Mouse (Mus musculus): ENCODE data around the gene Agpat3. TPM values are rescaled to one million over a fixed set of nuclear protein-coding genes. Genes with fewer than 3 reads are reported as not detected.

Gene Agpat3
- polyA plus RNA-seq, 1 experiment from 2014 or later, result 54.1 TPM

DNA sequence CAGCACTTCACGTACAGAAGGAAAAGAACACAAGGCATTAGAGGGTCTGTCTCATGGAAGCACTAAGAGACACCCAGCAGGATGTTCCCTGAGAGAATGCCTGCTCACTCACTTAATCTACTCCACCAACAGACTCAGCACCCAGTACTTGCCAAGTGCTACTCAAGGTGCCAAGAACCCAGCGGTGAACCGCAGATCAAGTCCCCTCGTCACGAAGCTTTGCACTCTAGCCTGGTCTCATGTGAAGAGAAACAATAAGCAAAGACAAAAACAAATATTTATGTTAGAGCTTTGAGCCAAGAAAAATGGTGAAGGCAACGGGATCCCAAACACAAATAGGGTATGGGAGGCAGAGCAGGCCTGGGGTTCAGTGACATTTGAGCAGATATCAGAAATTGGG lies 113.4 kb downstream of the Agpat3 start:
- Histone ChIP-seq H3K27me3 (no peaks in the 10 kb centered on the region), H3K4me1 (peaks cover 11% of the 10 kb centered on the region), H3K9me3 (no peaks in the 10 kb centered on the region), H3K9ac (no peak overlapping the region), H3K27ac (no peak overlapping the region), H3K36me3 (no peaks in the 10 kb centered on the region), H3K4me3 (no peak overlapping the region), H3K4me2 (replicated peaks) (no peak overlapping the region)
- WGBS, result 85% methylated on average over 6 of the region's 6 CpGs
- no peak for ATAC-seq (ENCODE audit: insufficient number of reproducible peaks, insufficient read depth, low FRiP score, low TSS enrichment)

DNA sequence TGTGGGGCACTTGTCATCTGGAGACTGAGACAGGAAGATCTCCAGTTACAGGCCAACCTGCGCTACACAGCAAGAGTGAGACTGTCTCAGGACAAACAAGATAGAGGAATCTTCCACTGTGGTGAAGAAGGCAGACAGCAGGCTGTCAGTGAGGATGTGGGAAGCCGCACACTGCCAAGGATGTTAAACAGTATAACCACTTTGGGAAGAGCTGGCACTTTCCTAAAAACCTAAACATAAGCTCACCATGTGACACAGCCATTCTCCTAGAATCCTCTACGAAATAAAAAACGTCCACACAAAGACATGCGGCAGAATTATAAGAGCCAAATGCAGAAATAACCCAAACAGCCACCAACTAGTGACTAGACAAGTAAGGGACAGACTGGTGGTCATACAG lies 114.0 kb downstream of the Agpat3 start:
- Histone ChIP-seq H3K4me1 (peaks cover 6% of the 10 kb centered on the region), H3K4me2 (replicated peaks) (no peak overlapping the region), H3K27ac (no peak overlapping the region), H3K4me3 (no peak overlapping the region), H3K9ac (no peak overlapping the region), H3K27me3 (no peaks in the 10 kb centered on the region), H3K9me3 (no peaks in the 10 kb centered on the region), H3K36me3 (no peaks in the 10 kb centered on the region)
- 96% methylated on average over 5 of the region's 5 CpGs for WGBS
- no peak for ATAC-seq (ENCODE audit: insufficient number of reproducible peaks, insufficient read depth, low FRiP score, low TSS enrichment)

DNA sequence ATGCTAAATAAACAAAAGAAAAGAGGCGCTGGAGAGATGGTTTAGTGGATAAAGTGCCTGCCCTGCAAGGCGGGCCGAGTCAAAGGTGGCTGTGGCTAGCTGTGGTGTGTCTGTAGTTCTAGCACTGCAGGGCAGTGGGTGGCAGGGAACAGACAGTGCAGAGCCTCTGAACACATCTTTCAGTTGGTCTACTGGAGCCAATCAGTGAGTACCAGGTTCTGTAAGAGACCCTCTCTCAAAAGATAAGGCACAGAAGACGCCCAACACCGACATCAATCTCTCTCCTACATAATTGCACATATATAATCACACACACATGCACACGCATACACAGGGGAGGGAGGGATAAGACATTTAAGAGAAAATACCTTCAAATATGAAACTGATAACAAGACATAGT lies 114.5 kb downstream of the Agpat3 start:
- Histone ChIP-seq H3K9me3 (no peaks in the 10 kb centered on the region), H3K4me1 (peaks cover under 1% of the 10 kb centered on the region), H3K27ac (no peak overlapping the region), H3K4me3 (no peak overlapping the region), H3K36me3 (no peaks in the 10 kb centered on the region), H3K27me3 (no peaks in the 10 kb centered on the region), H3K4me2 (replicated peaks) (no peak overlapping the region), H3K9ac (no peak overlapping the region)
- no peak for ATAC-seq (ENCODE audit: insufficient number of reproducible peaks, insufficient read depth, low FRiP score, low TSS enrichment)
- 91% methylated on average over 6 of the region's 6 CpGs for WGBS

DNA sequence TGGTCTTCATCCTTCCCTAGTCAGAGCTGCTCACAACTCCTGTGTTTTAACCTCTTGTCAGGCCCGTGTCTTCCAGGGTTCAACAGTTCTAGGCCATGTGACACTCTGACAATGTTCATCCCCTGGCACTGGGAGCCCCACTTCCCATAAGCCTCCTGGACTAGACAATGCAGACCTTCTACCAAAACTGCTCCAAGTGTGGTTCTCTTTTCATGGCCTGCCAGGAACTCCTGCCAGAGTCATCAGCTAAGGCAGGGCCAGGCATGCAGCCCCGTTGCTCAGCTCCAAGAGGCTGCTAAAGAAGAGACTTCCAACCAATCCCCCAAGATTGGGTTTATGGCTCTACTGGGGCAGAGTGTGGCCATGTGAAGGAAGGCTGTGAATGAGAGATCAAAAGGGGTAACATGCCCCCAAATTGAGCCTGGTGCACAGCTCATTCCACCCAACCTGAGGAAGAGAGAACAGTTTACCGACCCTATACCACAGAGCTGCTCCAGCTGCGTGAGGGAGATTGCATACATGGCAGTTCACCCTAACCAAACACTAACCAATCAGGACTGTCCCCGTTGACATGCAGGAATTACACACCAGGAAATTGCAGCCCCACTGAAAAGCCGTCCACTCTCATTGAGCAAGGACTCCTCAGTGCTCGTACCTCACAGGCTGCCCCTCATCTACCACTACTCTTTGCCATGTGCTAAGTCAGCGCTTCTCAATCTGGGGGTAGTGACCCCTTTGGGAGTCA lies 115.2 kb downstream of the Agpat3 start:
- Histone ChIP-seq H3K27me3 (no peaks in the 10 kb centered on the region), H3K36me3 (no peaks in the 10 kb centered on the region), H3K4me1 (no peaks in the 10 kb centered on the region), H3K27ac (no peak overlapping the region), H3K9ac (no peak overlapping the region), H3K4me2 (replicated peaks) (no peak overlapping the region), H3K9me3 (no peaks in the 10 kb centered on the region), H3K4me3 (no peak overlapping the region)
- 84% methylated on average over 8 of the region's 8 CpGs for WGBS
- ATAC-seq (ENCODE audit: insufficient number of reproducible peaks, insufficient read depth, low FRiP score, low TSS enrichment), result no peak

DNA sequence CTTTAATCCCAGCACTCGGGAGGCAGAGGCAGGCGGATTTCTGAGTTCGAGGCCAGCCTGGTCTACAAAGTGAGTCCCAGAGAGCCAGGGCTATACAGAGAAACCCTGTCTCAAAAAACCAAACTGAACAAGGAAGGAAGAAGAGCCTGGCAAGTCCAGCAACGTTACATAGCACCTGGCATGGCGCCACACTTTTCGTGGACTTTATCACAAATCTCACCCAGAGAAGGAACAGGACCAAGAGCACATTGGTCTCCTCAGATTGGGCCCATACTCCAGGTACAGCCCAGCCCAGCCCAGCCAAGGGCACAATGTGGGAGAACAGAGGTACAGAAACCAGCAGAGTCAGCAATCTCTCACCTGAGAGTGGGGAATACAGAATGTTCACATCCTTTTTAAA lies 118.5 kb downstream of the Agpat3 start:
- no peak overlapping the region for H3K4me2 ChIP-seq (replicated peaks)
- no peak overlapping the region for H3K27ac ChIP-seq
- ATAC-seq (ENCODE audit: insufficient number of reproducible peaks, insufficient read depth, low FRiP score, low TSS enrichment), result no peak
- no peaks in the 10 kb centered on the region for H3K9me3 ChIP-seq
- no peak overlapping the region for H3K4me3 ChIP-seq
- H3K9ac ChIP-seq, result no peak overlapping the region
- 92% methylated on average over 6 of the region's 6 CpGs for WGBS
- H3K27me3 ChIP-seq, result no peaks in the 10 kb centered on the region
- H3K36me3 ChIP-seq, result no peaks in the 10 kb centered on the region
- H3K4me1 ChIP-seq, result no peaks in the 10 kb centered on the region

DNA sequence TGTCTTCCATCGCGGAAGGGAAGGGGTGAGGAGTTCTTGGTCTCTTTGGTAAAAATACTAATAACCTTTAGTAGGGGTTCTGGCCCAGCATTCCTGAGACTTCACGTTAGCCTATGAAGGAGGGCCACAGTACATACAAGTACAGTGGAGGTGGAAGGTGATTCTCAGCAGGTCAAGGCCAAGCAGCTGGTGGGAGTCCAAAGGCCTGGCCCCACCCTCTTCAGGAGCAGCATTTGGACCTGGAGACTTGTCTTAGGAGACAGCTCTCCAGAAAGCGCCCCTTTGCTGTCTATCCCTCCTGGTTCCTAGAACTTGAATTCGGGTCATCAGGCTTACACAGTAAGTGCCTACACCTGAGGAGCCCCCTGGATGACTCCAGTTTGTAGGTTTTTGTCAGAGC lies 119.1 kb downstream of the Agpat3 start:
- H3K36me3 ChIP-seq, result peaks cover 6% of the 10 kb centered on the region; the same call in 1 of the 2 replicates
- H3K27ac ChIP-seq, result no peak overlapping the region
- no peaks in the 10 kb centered on the region for H3K27me3 ChIP-seq
- H3K4me3 ChIP-seq, result no peak overlapping the region
- ATAC-seq (ENCODE audit: insufficient number of reproducible peaks, insufficient read depth, low FRiP score, low TSS enrichment), result no peak
- 89% methylated on average over 5 of the region's 5 CpGs for WGBS
- no peaks in the 10 kb centered on the region for H3K4me1 ChIP-seq
- no peak overlapping the region for H3K4me2 ChIP-seq (replicated peaks)
- H3K9ac ChIP-seq, result no peak overlapping the region
- H3K9me3 ChIP-seq, result no peaks in the 10 kb centered on the region

DNA sequence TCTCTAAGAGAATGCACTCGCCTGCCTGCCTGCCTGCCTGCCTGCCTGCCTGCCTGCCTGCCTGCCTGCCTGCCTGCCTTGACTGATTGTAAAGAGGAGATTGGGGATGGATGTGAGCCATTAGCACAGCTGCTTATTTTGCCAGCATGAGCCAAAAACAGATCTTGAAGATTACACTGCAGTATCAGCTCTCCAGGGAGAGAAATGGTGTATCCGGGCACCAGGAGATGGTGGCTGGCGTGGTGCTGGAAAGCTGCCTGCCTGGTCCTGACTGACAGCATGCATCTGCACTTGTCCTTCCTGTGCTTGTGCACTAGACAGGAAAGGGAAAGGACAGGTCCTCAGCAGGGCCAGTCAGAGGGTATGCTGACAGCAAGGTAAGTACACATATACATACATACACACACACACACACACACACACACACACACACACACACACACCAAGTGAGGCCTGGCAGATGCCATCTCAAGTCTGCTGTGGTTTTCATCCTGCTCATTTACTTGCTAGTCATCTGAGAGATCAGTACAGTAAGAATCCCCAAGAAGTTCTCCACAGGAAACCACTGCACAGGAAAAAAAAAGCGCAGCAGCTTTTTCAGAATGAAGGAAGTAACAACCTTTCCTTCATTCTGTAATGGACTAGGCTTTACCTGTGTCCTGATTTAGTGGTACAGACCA lies 119.8 kb downstream of the Agpat3 start:
- H3K36me3 ChIP-seq, result peaks cover 10% of the 10 kb centered on the region; the same call in 1 of the 2 replicates
- H3K4me3 ChIP-seq, result no peak overlapping the region
- H3K9ac ChIP-seq, result no peak overlapping the region
- H3K27ac ChIP-seq, result no peak overlapping the region
- H3K4me1 ChIP-seq, result no peaks in the 10 kb centered on the region
- H3K27me3 ChIP-seq, result no peaks in the 10 kb centered on the region
- no peak for ATAC-seq (ENCODE audit: insufficient number of reproducible peaks, insufficient read depth, low FRiP score, low TSS enrichment)
- 81% methylated on average over 4 of the region's 4 CpGs for WGBS
- no peak overlapping the region for H3K4me2 ChIP-seq (replicated peaks)
- H3K9me3 ChIP-seq, result no peaks in the 10 kb centered on the region

DNA sequence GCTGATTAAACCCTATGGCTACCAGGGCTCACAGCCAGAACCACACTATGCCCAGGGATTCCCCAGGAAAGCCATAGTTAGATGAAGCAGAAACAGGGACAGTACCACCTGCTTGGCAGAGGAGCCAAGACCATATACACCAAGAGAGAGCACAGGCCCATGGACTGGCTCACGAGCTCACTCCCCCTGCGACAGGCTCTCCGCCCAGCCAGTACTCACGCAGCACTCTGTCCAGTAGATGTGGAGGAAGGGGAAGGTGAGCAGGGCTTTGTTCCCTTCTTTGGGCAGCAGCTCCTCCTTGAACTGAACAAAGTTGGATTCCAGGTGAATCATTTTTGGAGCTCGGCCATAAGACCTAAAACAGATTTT lies 123.7 kb downstream of the Agpat3 start:
- Histone ChIP-seq H3K27ac (no peak overlapping the region), H3K36me3 (peaks cover 21% of the 10 kb centered on the region; the same call in 1 of the 2 replicates), H3K9ac (no peak overlapping the region), H3K9me3 (no peaks in the 10 kb centered on the region), H3K4me2 (replicated peaks) (no peak overlapping the region), H3K4me3 (no peak overlapping the region), H3K27me3 (no peaks in the 10 kb centered on the region), H3K4me1 (no peaks in the 10 kb centered on the region)
- 91% methylated on average over 5 of the region's 5 CpGs for WGBS
- no peak for ATAC-seq (ENCODE audit: insufficient number of reproducible peaks, insufficient read depth, low FRiP score, low TSS enrichment)

DNA sequence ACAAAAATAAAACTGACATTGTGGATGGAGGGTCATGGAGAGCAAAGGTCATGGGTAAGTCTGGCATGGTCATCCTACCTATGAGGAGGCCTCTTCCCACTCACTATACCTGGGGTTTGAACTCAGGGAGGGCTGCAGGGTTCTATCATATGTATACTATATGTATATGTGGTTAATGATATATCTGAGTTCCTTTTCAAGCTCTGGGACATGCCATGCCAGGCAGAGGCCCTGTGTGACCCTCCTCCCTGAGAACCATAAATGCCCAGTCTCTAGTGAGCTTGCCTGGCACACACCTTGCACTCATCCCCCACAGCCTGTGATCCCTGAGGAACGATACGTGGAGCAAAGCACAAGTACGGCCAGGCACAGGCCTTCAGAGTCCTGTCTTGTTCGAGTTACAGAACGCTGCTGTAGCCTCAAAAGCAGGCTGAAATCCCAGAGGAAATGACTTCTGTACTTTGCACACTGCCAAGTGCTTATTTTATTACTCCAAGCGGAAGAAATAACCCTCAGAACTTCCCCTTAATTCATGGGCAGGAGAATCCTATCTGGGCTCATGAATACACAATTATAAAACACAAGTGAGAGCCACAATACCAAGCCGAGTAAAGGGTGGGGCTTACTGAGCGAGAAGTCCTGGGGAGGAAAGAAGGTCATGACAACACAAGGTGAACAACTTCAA lies 124.3 kb downstream of the Agpat3 start:
- Histone ChIP-seq H3K4me2 (replicated peaks) (no peak overlapping the region), H3K9ac (no peak overlapping the region), H3K4me1 (no peaks in the 10 kb centered on the region), H3K4me3 (no peak overlapping the region), H3K27ac (no peak overlapping the region), H3K36me3 (peaks cover 21% of the 10 kb centered on the region; the same call in 1 of the 2 replicates), H3K9me3 (no peaks in the 10 kb centered on the region), H3K27me3 (no peaks in the 10 kb centered on the region)
- ATAC-seq (ENCODE audit: insufficient number of reproducible peaks, insufficient read depth, low FRiP score, low TSS enrichment), result no peak
- 85% methylated on average over 8 of the region's 8 CpGs for WGBS

DNA sequence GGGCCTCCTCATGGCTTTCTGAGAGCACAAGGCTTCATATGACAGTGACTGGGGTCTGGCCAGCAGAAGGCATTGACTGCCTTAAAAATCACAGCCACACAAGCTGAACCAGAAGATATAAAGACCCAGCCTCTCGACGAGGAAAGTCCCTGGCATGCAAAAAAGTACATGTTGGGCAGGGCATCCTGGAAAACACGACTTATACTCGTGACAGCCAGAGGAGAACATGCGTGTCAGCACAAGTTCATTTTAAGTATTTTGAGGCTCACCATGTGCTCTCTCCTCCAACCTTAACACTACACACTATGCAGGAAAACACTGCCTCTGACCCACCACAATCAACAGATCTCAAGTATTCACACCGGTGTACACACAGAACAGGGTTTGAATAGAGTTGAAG lies 128.2 kb downstream of the Agpat3 start:
- H3K4me2 ChIP-seq (replicated peaks), result no peak overlapping the region
- no peak overlapping the region for H3K4me3 ChIP-seq
- peaks cover 48% of the 10 kb centered on the region for H3K36me3 ChIP-seq
- H3K9ac ChIP-seq, result no peak overlapping the region
- no peak for ATAC-seq (ENCODE audit: insufficient number of reproducible peaks, insufficient read depth, low FRiP score, low TSS enrichment)
- no peaks in the 10 kb centered on the region for H3K27me3 ChIP-seq
- no peaks in the 10 kb centered on the region for H3K4me1 ChIP-seq
- 88% methylated on average over 6 of the region's 6 CpGs for WGBS
- H3K9me3 ChIP-seq, result no peaks in the 10 kb centered on the region
- no peak overlapping the region for H3K27ac ChIP-seq

DNA sequence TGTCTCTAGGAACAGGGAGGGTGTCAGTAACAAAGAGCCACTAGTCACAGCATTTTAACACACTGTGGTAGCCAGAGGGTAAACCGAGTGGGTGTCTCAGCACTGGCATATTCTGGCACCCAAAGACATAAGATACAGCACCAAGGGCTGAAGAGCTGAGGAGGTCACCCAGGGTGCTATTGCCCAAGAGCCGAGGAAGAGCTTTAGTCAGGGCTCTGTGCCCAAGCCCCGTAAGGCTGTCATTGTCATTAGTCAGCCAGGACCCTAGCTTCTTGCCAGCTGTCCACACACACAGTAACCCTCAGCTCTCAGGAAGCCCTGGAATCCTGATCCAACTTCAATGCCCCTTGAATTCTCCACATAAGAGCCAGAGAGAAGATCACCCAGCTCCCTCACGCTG lies 129.4 kb downstream of the Agpat3 start:
- peaks cover 52% of the 10 kb centered on the region for H3K36me3 ChIP-seq
- H3K4me1 ChIP-seq, result no peaks in the 10 kb centered on the region
- H3K4me2 ChIP-seq (replicated peaks), result no peak overlapping the region
- no peaks in the 10 kb centered on the region for H3K9me3 ChIP-seq
- no peak overlapping the region for H3K4me3 ChIP-seq
- 79% methylated on average over 4 of the region's 4 CpGs for WGBS
- no peak overlapping the region for H3K9ac ChIP-seq
- H3K27me3 ChIP-seq, result no peaks in the 10 kb centered on the region
- no peak for ATAC-seq (ENCODE audit: insufficient number of reproducible peaks, insufficient read depth, low FRiP score, low TSS enrichment)
- no peak overlapping the region for H3K27ac ChIP-seq

DNA sequence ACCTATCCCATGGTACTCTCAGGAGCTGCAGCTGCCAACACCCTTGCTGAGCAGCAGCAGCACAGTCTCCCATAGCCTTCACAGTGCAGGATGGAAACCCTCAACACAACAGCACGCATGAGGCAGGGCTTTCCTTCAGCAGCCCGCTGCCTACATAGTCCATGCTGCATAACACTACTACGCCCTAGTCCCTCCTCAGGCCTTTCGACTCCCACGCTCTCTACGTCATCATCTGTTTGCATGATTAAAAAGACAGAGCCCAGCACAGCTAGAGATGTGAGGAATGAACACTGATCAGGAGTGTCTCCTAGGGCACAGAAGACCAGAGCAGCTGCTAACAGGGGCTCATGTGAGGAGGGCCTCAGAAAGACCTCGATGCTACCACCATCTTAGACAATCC lies 131.0 kb downstream of the Agpat3 start:
- no peak overlapping the region for H3K9ac ChIP-seq
- H3K4me1 ChIP-seq, result no peaks in the 10 kb centered on the region
- no peak overlapping the region for H3K4me3 ChIP-seq
- no peaks in the 10 kb centered on the region for H3K27me3 ChIP-seq
- peaks cover 59% of the 10 kb centered on the region for H3K36me3 ChIP-seq
- ATAC-seq (ENCODE audit: insufficient number of reproducible peaks, insufficient read depth, low FRiP score, low TSS enrichment), result no peak
- H3K27ac ChIP-seq, result no peak overlapping the region
- WGBS, result 92% methylated on average over 7 of the region's 7 CpGs
- no peak overlapping the region for H3K4me2 ChIP-seq (replicated peaks)
- H3K9me3 ChIP-seq, result no peaks in the 10 kb centered on the region

Measured in embryonic facial prominence, embryonic 12.5 days (tissue).